Mouse (Mus musculus): ENCODE results near the gene Olfr447. TPM values are rescaled to one million over a fixed set of nuclear protein-coding genes. Genes with fewer than 3 reads are reported as not detected.

Olfr447 gene
- polyA plus RNA-seq (2016; fragmentation: Nextera tagmentation; extraction: Ambion mirVana), result not detected in 2 replicates

- no peak within 1 kb of the TSS for H3K9ac ChIP-seq
- H3K27me3 ChIP-seq (replicated peaks), result no peaks in the 10 kb centered on the region
- H3K4me2 ChIP-seq, result no peak within 1 kb of the TSS
- H3K9me3 ChIP-seq (replicated peaks), result no peaks in the 10 kb centered on the region
- H3K4me3 ChIP-seq, result no peak within 1 kb of the TSS
- H3K27ac ChIP-seq (ENCODE audit: poor library complexity, severe bottlenecking), result no peak within 1 kb of the TSS
- no peaks in the 10 kb centered on the region for H3K4me1 ChIP-seq (replicated peaks)
- H3K36me3 ChIP-seq, result no peaks in the 10 kb centered on the region
- ATAC-seq (ENCODE audit: insufficient number of reproducible peaks, low FRiP score), result no peak
Observed at GRCm38 (mm10) chr6:42908578-42908977, at the start of gene Olfr447. TSS of gene Olfr447 (plus strand) at chr6:42908878.

GRCm38 (mm10) chr6:42860222-42860819, 48.4 kb upstream of the Olfr447 start:
- ATAC-seq (ENCODE audit: insufficient number of reproducible peaks, low FRiP score), result no peak
- WGBS, result 12% methylated on average over 4 of the region's 4 CpGs
- Histone ChIP-seq H3K27ac (ENCODE audit: poor library complexity, severe bottlenecking) (no peak overlapping the region), H3K9me3 (replicated peaks) (no peaks in the 10 kb centered on the region), H3K36me3 (no peaks in the 10 kb centered on the region), H3K27me3 (replicated peaks) (no peaks in the 10 kb centered on the region), H3K4me3 (no peak overlapping the region), H3K4me2 (no peak overlapping the region), H3K4me1 (replicated peaks) (no peaks in the 10 kb centered on the region), H3K9ac (no peak overlapping the region)

- Histone ChIP-seq H3K27ac (ENCODE audit: poor library complexity, severe bottlenecking) (no peak overlapping the region), H3K36me3 (no peaks in the 10 kb centered on the region)
Observed at GRCm38 (mm10) chr6:42869695-42870094, 39.0 kb upstream of the Olfr447 start.

GRCm38 (mm10) chr6:42876323-42876722, 32.4 kb upstream of the Olfr447 start:
- Histone ChIP-seq H3K4me2 (no peak overlapping the region), H3K9ac (no peak overlapping the region), H3K36me3 (no peaks in the 10 kb centered on the region), H3K27ac (ENCODE audit: poor library complexity, severe bottlenecking) (no peak overlapping the region), H3K9me3 (replicated peaks) (no peaks in the 10 kb centered on the region), H3K4me3 (no peak overlapping the region), H3K27me3 (replicated peaks) (no peaks in the 10 kb centered on the region), H3K4me1 (replicated peaks) (no peaks in the 10 kb centered on the region)
- ATAC-seq (ENCODE audit: insufficient number of reproducible peaks, low FRiP score), result no peak

More at GRCm38 (mm10) chr6:42869695-42870094, 39.0 kb upstream of the Olfr447 start:
- no peak overlapping the region for H3K4me3 ChIP-seq
- H3K4me1 ChIP-seq (replicated peaks), result no peaks in the 10 kb centered on the region
- no peak overlapping the region for H3K9ac ChIP-seq
- 79% methylated on average over 3 of the region's 3 CpGs for WGBS
- H3K9me3 ChIP-seq (replicated peaks), result no peaks in the 10 kb centered on the region
- H3K27me3 ChIP-seq (replicated peaks), result no peaks in the 10 kb centered on the region
- no peak overlapping the region for H3K4me2 ChIP-seq
- ATAC-seq (ENCODE audit: insufficient number of reproducible peaks, low FRiP score), result no peak

DNA sequence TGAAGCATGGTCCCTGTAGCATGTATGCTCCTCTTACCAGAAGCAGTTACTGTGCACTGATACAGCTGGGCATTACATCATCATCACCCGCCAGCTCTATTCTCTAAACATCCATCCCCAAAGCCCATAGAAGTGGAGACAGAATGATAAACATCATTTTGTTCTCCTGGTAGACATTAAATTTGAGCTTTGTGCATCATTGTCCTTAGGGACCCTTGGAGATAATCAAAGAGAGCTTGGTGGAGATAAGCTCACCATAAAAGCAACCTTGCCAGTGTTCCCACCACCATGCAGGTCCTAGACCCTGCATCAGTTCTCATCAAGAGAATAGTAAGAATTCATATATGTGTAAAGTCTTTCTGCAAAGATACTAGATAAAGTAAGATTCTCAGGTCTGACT, 18.5 kb upstream of the Olfr447 start, which contains the start of gene Olfr448:
Gene Olfr448, plus strand, starts transcription at position 301 of the 400 bp plus-strand sequence.
- Histone ChIP-seq H3K9me3 (replicated peaks) (no peaks in the 10 kb centered on the region), H3K27ac (ENCODE audit: poor library complexity, severe bottlenecking) (no peak within 1 kb of the TSS), H3K9ac (no peak within 1 kb of the TSS), H3K4me3 (no peak within 1 kb of the TSS), H3K36me3 (no peaks in the 10 kb centered on the region), H3K4me2 (no peak within 1 kb of the TSS), H3K27me3 (replicated peaks) (no peaks in the 10 kb centered on the region), H3K4me1 (replicated peaks) (no peaks in the 10 kb centered on the region)
- 86% methylated on average over 1 of the region's 1 CpGs for WGBS
- no peak for ATAC-seq (ENCODE audit: insufficient number of reproducible peaks, low FRiP score)

GRCm38 (mm10) chr6:42900345-42900744, 8.3 kb upstream of the Olfr447 start:
- Histone ChIP-seq H3K4me2 (no peak overlapping the region), H3K27me3 (replicated peaks) (no peaks in the 10 kb centered on the region), H3K36me3 (no peaks in the 10 kb centered on the region), H3K9me3 (replicated peaks) (no peaks in the 10 kb centered on the region), H3K4me1 (replicated peaks) (peaks cover 5% of the 10 kb centered on the region; the same call in 1 of the 2 replicates), H3K4me3 (no peak overlapping the region), H3K9ac (no peak overlapping the region), H3K27ac (ENCODE audit: poor library complexity, severe bottlenecking) (no peak overlapping the region)
- no peak for ATAC-seq (ENCODE audit: insufficient number of reproducible peaks, low FRiP score)
- 6% methylated on average over 1 of the region's 1 CpGs for WGBS

DNA sequence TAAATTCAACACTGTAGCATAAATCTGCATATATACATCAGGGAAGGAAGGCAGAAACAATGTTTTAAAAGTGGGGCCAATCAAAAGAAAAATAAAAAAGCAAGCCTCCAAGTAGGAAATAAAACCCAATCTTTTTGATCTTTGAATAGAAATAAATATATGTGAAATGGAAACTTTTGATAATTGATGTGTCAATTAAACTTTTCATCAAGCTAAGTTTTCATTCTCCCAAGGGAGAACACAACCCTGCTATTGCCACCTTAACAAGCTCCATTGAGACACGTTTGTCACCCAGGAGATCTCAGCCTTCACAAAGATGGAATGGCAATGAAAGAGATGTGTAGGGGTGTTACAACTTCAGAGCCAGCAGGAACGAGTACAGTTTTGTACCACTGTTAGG, 12.4 kb downstream of the Olfr447 start, which contains the start of gene Olfr446:
Gene Olfr446, plus strand, starts transcription at position 301 of the 400 bp plus-strand sequence.
- Histone ChIP-seq H3K9me3 (replicated peaks) (no peaks in the 10 kb centered on the region), H3K9ac (no peak within 1 kb of the TSS), H3K27me3 (replicated peaks) (no peaks in the 10 kb centered on the region), H3K4me3 (no peak within 1 kb of the TSS), H3K27ac (ENCODE audit: poor library complexity, severe bottlenecking) (no peak within 1 kb of the TSS), H3K4me2 (no peak within 1 kb of the TSS), H3K4me1 (replicated peaks) (no peaks in the 10 kb centered on the region), H3K36me3 (no peaks in the 10 kb centered on the region)
- ATAC-seq (ENCODE audit: insufficient number of reproducible peaks, low FRiP score), result no peak
- WGBS, result 63% methylated on average over 2 of the region's 2 CpGs

DNA sequence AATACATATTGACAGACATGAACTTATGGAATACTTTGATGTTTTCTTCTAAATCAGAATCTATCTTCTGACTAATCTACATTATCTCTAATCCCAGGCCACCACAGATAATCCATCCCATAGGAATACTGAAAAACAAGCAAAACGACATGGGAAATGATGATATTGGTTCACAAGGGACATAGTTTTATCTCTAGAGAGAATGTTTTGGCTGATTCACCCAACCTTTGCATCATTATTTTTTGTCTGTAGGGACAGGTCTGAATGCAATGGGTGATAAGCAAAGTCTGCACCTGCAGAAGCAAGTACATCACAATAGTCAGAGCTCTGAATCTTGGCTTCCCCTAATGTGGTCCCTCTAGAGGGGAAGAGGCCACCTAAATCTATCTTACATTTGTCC, 40.1 kb downstream of the Olfr447 start, which contains the start of gene Olfr444:
Gene Olfr444, plus strand, starts transcription at position 301 of the 400 bp plus-strand sequence.
- Histone ChIP-seq H3K9ac (no peak within 1 kb of the TSS), H3K4me3 (no peak within 1 kb of the TSS), H3K36me3 (no peaks in the 10 kb centered on the region), H3K27me3 (replicated peaks) (no peaks in the 10 kb centered on the region), H3K27ac (ENCODE audit: poor library complexity, severe bottlenecking) (no peak within 1 kb of the TSS), H3K4me1 (replicated peaks) (no peaks in the 10 kb centered on the region), H3K9me3 (replicated peaks) (peaks cover 6% of the 10 kb centered on the region), H3K4me2 (no peak within 1 kb of the TSS)
- WGBS, result 63% methylated on average over 1 of the region's 1 CpGs
- ATAC-seq (ENCODE audit: insufficient number of reproducible peaks, low FRiP score), result no peak

Other genes starting within 250 kb of the Olfr447 start
- gene Tcaf1, start 198.8 kb upstream of the Olfr447 start, polyA plus RNA-seq (2016; fragmentation: Nextera tagmentation; extraction: Ambion mirVana), result 60.3 and 61.6 TPM in 2 replicates
- gene Olfr453, start 169.5 kb upstream of the Olfr447 start, polyA plus RNA-seq (2016; fragmentation: Nextera tagmentation; extraction: Ambion mirVana), result not detected in 2 replicates
- gene Olfr38, start 152.5 kb upstream of the Olfr447 start, polyA plus RNA-seq (2016; fragmentation: Nextera tagmentation; extraction: Ambion mirVana), result not detected in 2 replicates
- not detected in 2 replicates for gene Olfr452, start 123.8 kb upstream of the Olfr447 start, polyA plus RNA-seq (2016; fragmentation: Nextera tagmentation; extraction: Ambion mirVana)
- not detected in 2 replicates for gene Olfr450, start 96.9 kb upstream of the Olfr447 start, polyA plus RNA-seq (2016; fragmentation: Nextera tagmentation; extraction: Ambion mirVana)
- gene Olfr449, start 74.5 kb upstream of the Olfr447 start, polyA plus RNA-seq (2016; fragmentation: Nextera tagmentation; extraction: Ambion mirVana), result not detected in 2 replicates
- not detected in 2 replicates for gene Olfr448, start 18.4 kb upstream of the Olfr447 start, polyA plus RNA-seq (2016; fragmentation: Nextera tagmentation; extraction: Ambion mirVana)
- gene Olfr446, start 12.5 kb downstream of the Olfr447 start, polyA plus RNA-seq (2016; fragmentation: Nextera tagmentation; extraction: Ambion mirVana), result not detected in 2 replicates
- gene Olfr444, start 40.2 kb downstream of the Olfr447 start, polyA plus RNA-seq (2016; fragmentation: Nextera tagmentation; extraction: Ambion mirVana), result not detected in 2 replicates
- gene Olfr441, start 197.5 kb downstream of the Olfr447 start, polyA plus RNA-seq (2016; fragmentation: Nextera tagmentation; extraction: Ambion mirVana), result not detected in 2 replicates
- gene Olfr237-ps1, start 237.7 kb downstream of the Olfr447 start, polyA plus RNA-seq (2016; fragmentation: Nextera tagmentation; extraction: Ambion mirVana), result not detected in 2 replicates

Measured in heart, embryonic 12.5 days (tissue).